Mouse (Mus musculus) MEL (cell line): ENCODE data around the gene Gm29427. TPM values are rescaled to one million over a fixed set of nuclear protein-coding genes. Genes with fewer than 3 reads are reported as not detected.
A peak's percentile ranks its signal among the peaks of the same experiment; 100 is the strongest.

ENCODE experiments used
- DNase-seq: peaks from one replicate; pipeline ENCODE4 v3.0.0; 2011; ENCODE audit warnings: low read depth, low spot score
- H3K27ac ChIP-seq: 2 replicates; pipeline ENCODE4 v1.5.1; 2012; ENCODE audit warnings: low read depth, mild to moderate bottlenecking, control low read depth, low read length, moderate library complexity; ENCODE audit not compliant: control insufficient read depth
- H3K27me3 ChIP-seq, 2 experiments: fragments of 150-350 bp in 1 of 2; sonication (generic) in 1 of 2; 2 replicates each; pipeline ENCODE4 v1.6.1; 2012; ENCODE audit warnings: low read length in 2 of 2, mild to moderate bottlenecking in 2 of 2, improper control_type of control experiment in 1 of 2, moderate library complexity in 1 of 2; ENCODE audit not compliant: insufficient read depth in 2 of 2, control insufficient read depth in 1 of 2
- H3K36me3 ChIP-seq, 2 experiments: 2 replicates each; pipeline ENCODE4 v1.6.1; 2012 to 2014; ENCODE audit warnings: low read length in 2 of 2, improper control_type of control experiment in 1 of 2, inconsistent platforms in 1 of 2, mild to moderate bottlenecking in 1 of 2; ENCODE audit not compliant: insufficient read depth in 2 of 2, control insufficient read depth in 1 of 2
- H3K4me1 ChIP-seq, 2 experiments: fragments of 150-350 bp in 1 of 2; sonication (generic) in 1 of 2; 2 replicates each; pipeline ENCODE4 v1.6.1; 2012; ENCODE audit warnings: low read length in 2 of 2, improper control_type of control experiment in 1 of 2, mild to moderate bottlenecking in 1 of 2; ENCODE audit not compliant: insufficient read depth in 2 of 2, control insufficient read depth in 1 of 2
- H3K4me3 ChIP-seq, 2 experiments: fragments of 150-350 bp in 1 of 2; sonication (generic) in 1 of 2; 2 replicates each; pipeline ENCODE4 v1.5.1; 2012; ENCODE audit warnings: low read depth in 2 of 2, low read length in 2 of 2, mild to moderate bottlenecking in 2 of 2, moderate library complexity in 2 of 2, control low read depth in 1 of 2, improper control_type of control experiment in 1 of 2; ENCODE audit not compliant: control insufficient read depth in 1 of 2, insufficient read depth in 1 of 2
- H3K79me2 ChIP-seq: 2 replicates; pipeline ENCODE4 v1.6.1; 2012; ENCODE audit warnings: mild to moderate bottlenecking, low read length, moderate library complexity; ENCODE audit not compliant: control insufficient read depth, poor library complexity, insufficient read depth
- H3K9ac ChIP-seq: 2 replicates; pipeline ENCODE4 v1.6.1; 2012; ENCODE audit warnings: low read depth, mild to moderate bottlenecking, control low read depth, low read length, moderate library complexity; ENCODE audit not compliant: control insufficient read depth, poor library complexity, severe bottlenecking
- H3K9me3 ChIP-seq: fragments of 150-350 bp; sonication (generic); replicated peaks from 2 replicates; pipeline ENCODE4 v1.6.1; 2012; ENCODE audit warnings: mild to moderate bottlenecking, low read length, improper control_type of control experiment, moderate library complexity; ENCODE audit not compliant: insufficient read depth
- BHLHE40 ChIP-seq: IDR thresholded peaks from 2 replicates; pipeline ENCODE4 v1.6.1; 2012; ENCODE audit warnings: low read depth, mild to moderate bottlenecking, inconsistent platforms, low read length, improper control_type of control experiment, borderline replicate concordance
- CHD1 ChIP-seq: IDR thresholded peaks from 2 replicates; pipeline ENCODE4 v1.6.1; 2012; ENCODE audit warnings: low read depth, mild to moderate bottlenecking, inconsistent platforms, low read length, improper control_type of control experiment
- CHD2 ChIP-seq: IDR thresholded peaks from 2 replicates; pipeline ENCODE4 v1.6.1; 2011; ENCODE audit warnings: low read length, improper control_type of control experiment
- CTCF ChIP-seq, 3 experiments: IDR thresholded peaks in 2 of 3; conservative IDR thresholded peaks in 1 of 3; 2 replicates each; pipeline ENCODE4 v1.5.1; 2011 to 2012; ENCODE audit warnings: low read length in 3 of 3, low read depth in 2 of 3, mild to moderate bottlenecking in 2 of 3, improper control_type of control experiment in 1 of 3, inconsistent platforms in 1 of 3, mixed read lengths in 1 of 3, moderate library complexity in 1 of 3; ENCODE audit not compliant: control insufficient read depth in 1 of 3, insufficient read depth in 1 of 3, poor library complexity in 1 of 3, severe bottlenecking in 1 of 3
- E2F4 ChIP-seq: IDR thresholded peaks from 2 replicates; pipeline ENCODE4 v1.6.1; 2011; ENCODE audit warnings: low read depth, low read length, improper control_type of control experiment, borderline replicate concordance
- ELF1 ChIP-seq: IDR thresholded peaks from 2 replicates; pipeline ENCODE4 v1.6.1; 2014; ENCODE audit warnings: low read depth, mild to moderate bottlenecking, inconsistent platforms, low read length, improper control_type of control experiment, moderate library complexity
- EP300 ChIP-seq, 2 experiments: IDR thresholded peaks; 2 replicates each; pipeline ENCODE4 v1.6.1; 2011; ENCODE audit warnings: improper control_type of control experiment in 2 of 2, low read length in 2 of 2, low read depth in 1 of 2, mild to moderate bottlenecking in 1 of 2
- ETS1 ChIP-seq: IDR thresholded peaks from 2 replicates; pipeline ENCODE4 v1.6.1; 2012; ENCODE audit warnings: low read depth, mild to moderate bottlenecking, inconsistent platforms, low read length, improper control_type of control experiment, moderate library complexity
- GABPA ChIP-seq: IDR thresholded peaks from 2 replicates; pipeline ENCODE4 v1.6.1; 2012; ENCODE audit warnings: low read depth, mild to moderate bottlenecking, inconsistent platforms, low read length, improper control_type of control experiment, moderate library complexity
- GATA1 ChIP-seq: IDR thresholded peaks from 2 replicates; pipeline ENCODE4 v1.6.1; 2011; ENCODE audit warnings: low read depth, low read length, improper control_type of control experiment
- HCFC1 ChIP-seq: IDR thresholded peaks from 2 replicates; pipeline ENCODE4 v1.6.1; 2012; ENCODE audit warnings: low read depth, mild to moderate bottlenecking, inconsistent platforms, low read length, improper control_type of control experiment, moderate library complexity
- JUND ChIP-seq: IDR thresholded peaks from 2 replicates; pipeline ENCODE4 v1.6.1; 2011; ENCODE audit warnings: low read depth, mild to moderate bottlenecking, improper control_type of control experiment, low read length
- KAT2A ChIP-seq: conservative IDR thresholded peaks from 2 replicates; pipeline ENCODE4 v1.6.1; 2012; ENCODE audit warnings: low read depth, low read length, improper control_type of control experiment, inconsistent platforms
- MAFK ChIP-seq: IDR thresholded peaks from 2 replicates; pipeline ENCODE4 v1.6.1; 2011; ENCODE audit warnings: low read depth, mild to moderate bottlenecking, low read length, improper control_type of control experiment, borderline replicate concordance
- MAX ChIP-seq: IDR thresholded peaks from 2 replicates; pipeline ENCODE4 v1.6.1; 2011; ENCODE audit warnings: low read length, improper control_type of control experiment
- MAZ ChIP-seq: IDR thresholded peaks from 2 replicates; pipeline ENCODE4 v1.6.1; 2012; ENCODE audit warnings: low read depth, mild to moderate bottlenecking, inconsistent platforms, low read length, improper control_type of control experiment
- MEF2A ChIP-seq: IDR thresholded peaks from 2 replicates; pipeline ENCODE4 v1.6.1; 2014; ENCODE audit warnings: low read depth, mild to moderate bottlenecking, inconsistent platforms, low read length, improper control_type of control experiment; ENCODE audit not compliant: poor library complexity, insufficient replicate concordance, severe bottlenecking; ENCODE audit errors: extremely low read depth
- MXI1 ChIP-seq: IDR thresholded peaks from 2 replicates; pipeline ENCODE4 v1.6.1; 2011; ENCODE audit warnings: mild to moderate bottlenecking, low read depth, low read length, improper control_type of control experiment
- MYB ChIP-seq: IDR thresholded peaks from 2 replicates; pipeline ENCODE4 v1.6.1; 2011; ENCODE audit warnings: mild to moderate bottlenecking, low read depth, low read length, improper control_type of control experiment
- MYC ChIP-seq: IDR thresholded peaks from 2 replicates; pipeline ENCODE4 v1.6.1; 2011; ENCODE audit warnings: low read depth, mild to moderate bottlenecking, low read length, improper control_type of control experiment, moderate library complexity
- NELFE ChIP-seq: IDR thresholded peaks from 2 replicates; pipeline ENCODE4 v1.6.1; 2011; ENCODE audit warnings: low read depth, low read length, improper control_type of control experiment
- POLR2A ChIP-seq, 2 experiments: IDR thresholded peaks; 2 replicates each; pipeline ENCODE4 v1.6.1; 2011 to 2012; ENCODE audit warnings: low read length in 2 of 2, mild to moderate bottlenecking in 2 of 2, control low read depth in 1 of 2, improper control_type of control experiment in 1 of 2, low read depth in 1 of 2, moderate library complexity in 1 of 2; ENCODE audit not compliant: control insufficient read depth in 1 of 2, insufficient read depth in 1 of 2, poor library complexity in 1 of 2
- POLR2AphosphoS2 ChIP-seq: IDR thresholded peaks from 2 replicates; pipeline ENCODE4 v1.6.1; 2011; ENCODE audit warnings: low read length, improper control_type of control experiment
- POLR2AphosphoS5 ChIP-seq: IDR thresholded peaks from 2 replicates; pipeline ENCODE4 v1.6.1; 2012; ENCODE audit warnings: low read depth, borderline replicate concordance, mild to moderate bottlenecking, inconsistent platforms, low read length, moderate library complexity, mixed read lengths
- RAD21 ChIP-seq: IDR thresholded peaks from 2 replicates; pipeline ENCODE4 v1.6.1; 2011; ENCODE audit warnings: mild to moderate bottlenecking, low read depth, low read length, improper control_type of control experiment
- RCOR1 ChIP-seq: IDR thresholded peaks from 2 replicates; pipeline ENCODE4 v1.6.1; 2012; ENCODE audit warnings: low read depth, mild to moderate bottlenecking, inconsistent platforms, low read length, improper control_type of control experiment
- SMC3 ChIP-seq: IDR thresholded peaks from 2 replicates; pipeline ENCODE4 v1.6.1; 2011; ENCODE audit warnings: low read depth, low read length, improper control_type of control experiment
- TBP ChIP-seq: IDR thresholded peaks from 2 replicates; pipeline ENCODE4 v1.8.0; 2011; ENCODE audit warnings: low read depth, low read length, improper control_type of control experiment
- TCF12 ChIP-seq: IDR thresholded peaks from 2 replicates; pipeline ENCODE4 v1.6.1; 2014; ENCODE audit warnings: low read depth, mild to moderate bottlenecking, inconsistent platforms, low read length, improper control_type of control experiment, moderate library complexity
- UBTF ChIP-seq: IDR thresholded peaks from 2 replicates; pipeline ENCODE4 v1.6.1; 2012; ENCODE audit warnings: low read depth, mild to moderate bottlenecking, inconsistent platforms, low read length, improper control_type of control experiment, moderate library complexity, borderline replicate concordance; ENCODE audit not compliant: insufficient read depth
- USF1 ChIP-seq: IDR thresholded peaks from 2 replicates; pipeline ENCODE4 v1.6.1; 2014; ENCODE audit warnings: low read depth, mild to moderate bottlenecking, inconsistent platforms, low read length, improper control_type of control experiment, moderate library complexity
- USF2 ChIP-seq, 2 experiments: IDR thresholded peaks; 2 replicates each; pipeline ENCODE4 v1.6.1; 2011 to 2012; ENCODE audit warnings: improper control_type of control experiment in 2 of 2, low read length in 2 of 2, borderline replicate concordance in 1 of 2, inconsistent platforms in 1 of 2, low read depth in 1 of 2, mild to moderate bottlenecking in 1 of 2; ENCODE audit not compliant: insufficient read depth in 1 of 2
- ZC3H11A ChIP-seq: IDR thresholded peaks from 2 replicates; pipeline ENCODE4 v1.6.1; 2012; ENCODE audit warnings: low read depth, mild to moderate bottlenecking, inconsistent platforms, low read length, improper control_type of control experiment
- ZKSCAN1 ChIP-seq: IDR thresholded peaks from 2 replicates; pipeline ENCODE4 v1.6.1; 2012; ENCODE audit warnings: low read depth, mild to moderate bottlenecking, inconsistent platforms, low read length, improper control_type of control experiment, moderate library complexity
- ZMIZ1 ChIP-seq: IDR thresholded peaks from 2 replicates; pipeline ENCODE4 v1.6.1; 2012; ENCODE audit warnings: low read depth, mild to moderate bottlenecking, inconsistent platforms, low read length, improper control_type of control experiment, moderate library complexity
- ZNF384 ChIP-seq: IDR thresholded peaks from 2 replicates; pipeline ENCODE4 v1.6.1; 2012; ENCODE audit warnings: low read depth, mild to moderate bottlenecking, inconsistent platforms, low read length, improper control_type of control experiment
- polyA plus RNA-seq, 2 experiments: library from polyadenylated mRNA; stranded (reverse) in 1 of 2; unstranded in 1 of 2; fragments of >175 nt in 1 of 2; fragments of >200 nt in 1 of 2; gene quantifications; 2 replicates each; pipeline versions ENCODE4 v1.2.1 to v1.2.4; 2012; ENCODE audit warnings: low replicate concordance in 2 of 2, low read depth in 1 of 2; ENCODE audit not compliant: insufficient read length in 2 of 2, insufficient read depth in 1 of 2, missing spikeins in 1 of 2
- total RNA-seq: library from RNA; depleted of rRNA; stranded (reverse); fragments of 300-350 nt; gene quantifications from 2 replicates; pipeline ENCODE4 v1.2.3, GENCODE M21; 2012; rRNA removed

Gm29427 gene
- not detected in 2 replicates for total RNA-seq
- polyA plus RNA-seq = not detected

DNA sequence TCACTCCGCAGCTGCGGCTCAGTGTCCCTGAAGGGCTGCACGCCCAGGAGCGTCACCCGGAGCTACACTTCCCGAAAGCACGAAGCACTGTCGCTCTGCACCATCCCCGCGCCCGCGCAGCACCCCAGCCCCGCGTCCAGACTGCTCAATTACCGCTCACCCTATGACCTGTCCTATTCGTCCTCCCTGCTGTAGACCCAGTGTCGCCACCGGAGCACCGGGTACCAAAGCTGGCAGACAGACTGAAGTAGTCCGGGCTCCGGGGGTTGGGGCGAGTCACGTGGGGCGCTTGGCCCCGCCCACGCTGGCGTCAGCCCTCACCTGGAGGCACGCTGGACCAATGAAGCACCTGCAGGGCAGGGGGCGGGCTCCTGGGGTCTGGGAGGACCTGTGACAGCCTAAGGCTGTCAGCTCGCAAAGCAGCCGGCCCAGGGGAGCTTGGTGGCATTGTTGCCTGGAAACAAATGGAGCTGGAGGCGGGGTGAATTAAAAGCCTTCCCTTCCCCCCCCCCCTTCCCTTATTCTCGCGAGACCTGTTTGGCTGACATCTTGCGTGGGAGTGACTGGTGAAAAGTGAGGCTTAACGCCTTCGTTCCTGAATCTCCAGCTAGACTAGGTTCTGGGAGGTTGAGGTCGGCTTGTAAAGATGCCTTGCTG lies at the start of gene Gm29427:
Gene Gm29427, minus strand, starts transcription at position 239 of the 657 bp plus-strand sequence.
- DNase-seq = peak; percentile 97
- Histone ChIP-seq H3K4me3 (peak within 1 kb of the TSS; percentile 73 to 77), H3K27ac (peak within 1 kb of the TSS; percentile 77), H3K9me3 (no peaks in the 10 kb centered on the region), H3K9ac (peak within 1 kb of the TSS; percentile 92), H3K79me2 (peaks cover 35% of the 10 kb centered on the region), H3K27me3 (no peaks in the 10 kb centered on the region), H3K4me1 (peaks cover 4 to 16% of the 10 kb centered on the region in 2 experiments), H3K36me3 (peaks cover 6 to 26% of the 10 kb centered on the region in 2 experiments)
- TF ChIP-seq ELF1 = no peak
- peak; percentile 82 for TF ChIP-seq ZMIZ1
- no peak for TF ChIP-seq KAT2A
- TF ChIP-seq JUND = no peak
- peak; percentile 81 for TF ChIP-seq HCFC1
- peak; percentile 85 for TF ChIP-seq MAZ
- TF ChIP-seq ZNF384 = no peak
- TF ChIP-seq BHLHE40 = no peak
- peak; percentile 35; the same call in 1 of the 2 replicates for TF ChIP-seq TCF12
- TF ChIP-seq NELFE = peak; percentile 73
- peak in 1 of 2 experiments; percentile 25; a peak in 2 of 4 replicates for TF ChIP-seq EP300 (IDR thresholded peaks at IDR 0.05; ENCODE audit: low read depth in 1 of 2, low read length in 2 of 2)
- TF ChIP-seq CTCF (IDR thresholded peaks at IDR 0.05 in 2 of 3, conservative IDR thresholded peaks at IDR 0.05 in 1 of 3; ENCODE audit: control insufficient read depth in 1 of 3, insufficient read depth in 1 of 3, low read depth in 2 of 3, low read length in 3 of 3, poor library complexity in 1 of 3, severe bottlenecking in 1 of 3) = no peak
- no peak for TF ChIP-seq GATA1
- no peak for TF ChIP-seq E2F4
- peak; percentile 64; the same call in 1 of the 2 replicates for TF ChIP-seq TBP
- peak; percentile 89 for TF ChIP-seq MAX
- no peak for TF ChIP-seq CHD1
- TF ChIP-seq POLR2AphosphoS2 = peak; percentile 84
- no peak for TF ChIP-seq MEF2A
- peak; percentile 70 to 83; a peak in 3 of 4 replicates for TF ChIP-seq POLR2A (IDR thresholded peaks at IDR 0.05; ENCODE audit: control insufficient read depth in 1 of 2, insufficient read depth in 1 of 2, low read depth in 1 of 2, low read length in 2 of 2, poor library complexity in 1 of 2)
- TF ChIP-seq SMC3 = no peak
- no peak for TF ChIP-seq ZC3H11A
- TF ChIP-seq POLR2AphosphoS5 = no peak
- TF ChIP-seq RAD21 = no peak
- no peak for TF ChIP-seq GABPA
- TF ChIP-seq ETS1 = peak; percentile 18; the same call in 1 of the 2 replicates
- TF ChIP-seq ZKSCAN1 = no peak
- TF ChIP-seq MAFK = no peak
- TF ChIP-seq USF1 = peak; percentile 99
- peak; percentile 86 for TF ChIP-seq MXI1
- TF ChIP-seq USF2 (IDR thresholded peaks at IDR 0.05; ENCODE audit: borderline replicate concordance in 1 of 2, insufficient read depth in 1 of 2, low read depth in 1 of 2, low read length in 2 of 2) = peak; percentile 54 to 88; a peak in 3 of 4 replicates
- no peak for TF ChIP-seq MYB
- TF ChIP-seq UBTF = no peak
- TF ChIP-seq MYC = no peak
- peak; percentile 95 for TF ChIP-seq CHD2
- no peak for TF ChIP-seq RCOR1
